Mouse (Mus musculus) c-Kit-positive CD71-positive TER-119-positive erythroid progenitor cells, embryonic 14.5 days (primary cell): ENCODE measurements around the gene Polr2f.

Source experiments
- DNase-seq: peaks from one replicate; pipeline ENCODE4 v3.0.0-alpha.2; 2013; ENCODE audit warnings: low spot score

Gene Polr2f

DNA sequence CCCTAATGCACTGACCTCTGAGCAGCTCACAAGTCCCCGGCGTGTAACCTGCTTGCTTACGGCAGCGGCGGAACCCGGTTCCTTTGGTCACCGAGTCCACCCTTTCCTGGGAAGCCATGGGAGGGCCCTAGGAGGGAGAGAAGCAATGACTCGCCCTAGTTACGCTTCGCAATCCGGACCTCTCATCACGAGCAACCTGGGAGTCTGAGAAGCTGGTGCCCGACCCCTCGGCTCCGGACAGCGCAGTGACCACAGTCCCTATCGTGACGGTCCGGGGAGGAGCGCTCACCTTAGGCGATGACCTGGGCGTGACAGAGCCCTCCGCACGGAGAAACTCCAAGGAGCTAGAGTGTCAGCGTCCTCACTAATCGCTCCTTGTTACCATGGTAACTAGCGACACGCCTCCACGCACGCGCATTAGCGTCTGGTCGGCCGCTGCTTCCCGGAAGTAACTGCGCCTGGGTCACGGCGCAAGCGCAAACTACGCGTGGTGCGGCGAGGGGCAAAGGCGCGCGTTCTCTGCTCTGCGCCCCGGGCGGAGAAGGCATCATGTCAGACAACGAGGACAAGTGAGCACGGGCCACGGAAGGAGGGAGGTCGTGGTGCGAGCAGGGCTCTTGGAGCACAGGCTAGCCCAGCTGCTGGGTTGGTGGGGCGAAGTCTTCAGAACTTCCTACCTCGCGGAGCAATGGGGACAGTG is at the start of gene Polr2f, which contains the start of gene 1700088E04Rik:
Gene Polr2f (plus strand): TSS at position 144 of the 700 bp plus-strand sequence.
Gene 1700088E04Rik (minus strand): TSS at position 388 of the 700 bp plus-strand sequence.
- peak; percentile 96 for DNase-seq

- no peak for DNase-seq
Observed at GRCm38 (mm10) chr15:79092284-79092683, 48.5 kb upstream of the Polr2f start.

DNA sequence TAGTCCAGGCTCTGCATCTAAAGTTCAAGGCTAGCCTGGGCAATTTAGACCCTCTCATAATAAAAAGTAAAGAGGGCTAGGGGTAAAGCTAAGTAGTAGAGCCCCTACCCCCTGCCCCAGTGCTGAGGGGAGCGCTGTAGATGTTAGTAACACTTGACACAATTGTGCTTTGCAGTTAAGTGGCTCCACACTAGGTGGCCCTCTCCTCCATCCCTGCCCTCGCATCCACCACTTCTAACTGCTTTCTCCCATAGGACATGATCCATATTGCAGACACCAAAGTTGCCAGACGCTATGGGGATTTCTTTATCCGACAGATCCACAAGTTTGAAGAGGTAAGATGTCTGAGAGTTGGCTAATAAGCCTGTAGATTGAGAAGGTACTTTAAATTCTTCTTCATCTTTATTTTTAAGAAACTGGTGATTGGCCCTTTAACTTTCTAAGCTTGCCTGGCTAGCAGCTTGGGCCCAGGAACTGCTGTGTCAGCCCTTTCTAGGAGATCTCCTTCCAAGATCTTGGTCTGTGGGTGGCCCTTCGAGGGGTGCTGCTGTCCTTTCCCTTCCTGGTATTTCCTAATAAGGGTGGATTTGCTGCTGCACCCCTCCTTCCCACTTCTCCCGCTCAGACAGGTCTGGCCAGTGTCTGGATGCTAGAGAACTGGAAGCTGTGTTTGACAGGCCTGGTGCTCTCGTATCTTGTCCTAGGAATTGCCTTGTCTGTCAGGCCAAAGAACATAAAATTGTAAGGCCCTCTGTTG is 47.5 kb upstream of the Polr2f start:
- no peak for DNase-seq

DNA sequence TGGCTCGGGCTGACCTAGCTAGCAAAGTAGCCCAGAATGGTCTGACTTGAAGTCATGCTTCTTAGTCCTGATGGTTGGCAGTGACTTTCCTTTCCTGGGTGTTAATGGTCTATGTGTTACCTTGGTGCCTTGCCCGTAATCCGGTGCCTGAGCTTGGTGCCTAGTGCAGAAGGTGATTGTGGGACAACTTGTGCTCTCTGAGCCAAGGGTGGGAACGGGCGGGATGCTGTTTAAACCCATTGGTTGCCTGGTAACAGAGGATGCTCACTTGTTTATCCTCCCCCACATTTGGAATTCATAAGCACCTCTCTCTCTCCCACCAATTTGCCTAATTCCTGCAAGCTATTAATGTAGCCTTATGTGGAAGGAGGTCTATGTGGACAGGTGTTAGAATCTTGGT is 45.3 kb upstream of the Polr2f start:
- DNase-seq: no peak

DNA sequence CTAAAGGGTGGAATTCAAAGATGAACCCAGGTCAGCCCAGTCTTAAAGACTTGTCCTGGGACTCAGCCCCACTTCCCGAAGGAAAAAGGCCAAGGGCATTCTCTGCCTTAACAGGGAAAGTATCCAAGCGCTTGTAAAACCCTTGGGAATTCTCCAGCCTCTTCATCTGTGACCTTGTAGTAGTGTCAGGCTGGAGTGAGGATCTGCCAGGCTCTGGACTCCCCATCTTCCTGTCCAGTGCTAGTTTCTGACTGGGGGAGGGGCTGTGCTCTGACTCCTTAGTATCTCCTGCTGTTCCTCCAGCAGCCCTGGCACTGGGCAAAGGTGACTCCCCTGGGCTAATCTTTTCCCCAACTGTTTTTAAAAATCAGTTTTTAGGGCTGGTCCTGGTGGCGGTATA is 44.3 kb upstream of the Polr2f start:
- DNase-seq: no peak

DNA sequence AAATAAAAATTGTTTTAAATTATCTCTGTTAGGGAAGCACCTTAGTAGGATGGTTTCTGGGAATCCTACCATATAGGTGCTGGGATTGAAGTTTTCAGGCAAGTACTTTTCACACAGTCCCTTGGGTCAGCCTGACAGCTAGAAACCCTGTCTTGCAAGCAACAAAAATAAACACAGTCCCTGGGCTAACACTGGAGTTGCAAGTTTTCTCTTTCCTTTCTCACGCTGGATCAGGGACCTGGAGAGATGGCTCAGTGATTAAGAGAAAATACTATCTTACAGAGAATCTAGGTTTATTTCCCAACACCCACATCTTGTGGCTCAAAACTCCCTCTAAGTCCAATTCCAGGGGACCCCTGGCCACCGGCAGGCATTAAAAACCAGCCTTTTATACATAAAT is 43.7 kb upstream of the Polr2f start:
- DNase-seq: no peak

- no peak for DNase-seq
Observed at GRCm38 (mm10) chr15:79097611-79098025, 43.2 kb upstream of the Polr2f start.

DNA sequence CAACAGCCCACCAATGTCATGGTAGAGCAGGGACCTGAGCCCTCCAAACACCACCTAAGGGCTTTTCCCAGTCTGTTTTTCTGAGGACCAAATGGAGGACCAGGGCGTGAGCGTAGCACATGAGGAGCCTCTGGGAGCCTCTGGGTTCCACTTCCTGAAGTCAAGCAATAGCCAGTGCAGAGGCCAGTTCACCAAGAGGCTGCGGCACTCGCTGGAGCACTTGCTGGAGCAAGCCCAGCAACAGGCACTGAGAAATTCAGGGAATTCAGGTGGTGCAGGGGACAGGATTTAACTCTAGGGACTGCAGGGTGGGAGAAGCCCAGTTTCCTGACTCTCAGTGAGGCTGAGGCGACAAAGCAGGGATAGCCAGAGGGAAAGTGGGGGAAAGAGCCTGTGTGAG is 42.6 kb upstream of the Polr2f start:
- DNase-seq: no peak

DNA sequence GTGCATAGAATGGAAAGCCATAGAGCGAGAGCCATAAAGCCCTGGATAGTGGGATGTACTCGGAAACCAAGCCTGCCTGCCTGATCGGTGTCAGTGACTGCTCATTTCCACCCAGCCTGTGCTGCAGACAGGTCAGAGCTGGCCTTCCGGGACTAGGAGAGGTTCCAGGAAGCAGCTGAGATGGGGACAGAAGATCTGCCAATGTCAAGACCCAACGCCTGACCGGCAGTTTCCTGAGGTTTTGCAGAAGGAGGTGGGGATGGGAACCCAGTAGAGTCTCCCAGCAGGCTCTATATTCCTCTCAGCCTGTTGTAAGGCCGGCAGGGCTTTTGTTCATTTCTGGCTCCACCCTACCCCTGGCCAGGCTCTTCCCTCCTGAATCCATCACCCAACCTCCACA is 41.9 kb upstream of the Polr2f start:
- no peak for DNase-seq

GRCm38 (mm10) chr15:79099456-79099855 is 41.4 kb upstream of the Polr2f start:
- no peak for DNase-seq

DNA sequence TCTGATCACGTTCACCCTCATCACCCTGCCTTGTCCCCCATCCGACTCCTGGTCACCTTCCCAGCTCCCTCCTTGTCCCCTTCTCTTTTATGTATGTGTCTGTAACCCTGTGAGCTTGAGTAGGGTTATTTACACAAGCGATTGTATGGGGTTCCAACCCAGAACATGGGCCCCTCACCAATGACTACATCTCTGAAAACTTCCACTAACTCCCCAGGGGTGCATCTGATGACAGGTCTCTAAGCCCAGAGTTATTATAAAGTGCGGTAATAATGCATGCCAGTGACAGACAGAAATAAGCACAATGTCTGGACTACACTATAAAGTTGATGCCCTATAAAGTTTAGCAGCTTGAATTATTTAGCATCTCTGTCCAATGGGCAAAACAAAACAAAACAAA is 40.4 kb upstream of the Polr2f start:
- no peak for DNase-seq

DNA sequence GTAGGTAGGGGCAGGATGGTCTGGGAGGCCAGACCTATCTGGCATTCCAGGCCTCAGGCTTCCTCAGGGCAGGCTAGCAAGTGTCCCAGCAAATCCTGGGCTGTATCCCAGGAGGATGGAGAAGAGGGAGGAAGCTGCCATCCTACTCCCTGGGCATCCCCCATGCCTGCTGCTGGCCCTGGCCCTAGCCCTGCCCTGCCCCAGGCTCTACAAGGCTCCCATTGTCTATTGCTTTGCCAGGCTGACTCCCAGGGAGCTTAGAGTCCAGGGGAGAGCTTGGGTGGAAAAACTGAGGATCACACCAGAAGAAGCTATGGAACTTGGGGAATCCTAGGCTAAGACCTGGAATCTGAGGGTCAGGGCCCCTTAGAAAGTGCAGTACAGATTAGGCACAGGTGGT is 39.3 kb upstream of the Polr2f start:
- no peak for DNase-seq

- no peak for DNase-seq
Observed at GRCm38 (mm10) chr15:79103264-79103663, 37.5 kb upstream of the Polr2f start.

- peak; percentile 57 for DNase-seq
Observed at GRCm38 (mm10) chr15:79105804-79106203, 35.0 kb upstream of the Polr2f start.

- no peak for DNase-seq
Observed at GRCm38 (mm10) chr15:79107966-79108365, 32.8 kb upstream of the Polr2f start.

DNA sequence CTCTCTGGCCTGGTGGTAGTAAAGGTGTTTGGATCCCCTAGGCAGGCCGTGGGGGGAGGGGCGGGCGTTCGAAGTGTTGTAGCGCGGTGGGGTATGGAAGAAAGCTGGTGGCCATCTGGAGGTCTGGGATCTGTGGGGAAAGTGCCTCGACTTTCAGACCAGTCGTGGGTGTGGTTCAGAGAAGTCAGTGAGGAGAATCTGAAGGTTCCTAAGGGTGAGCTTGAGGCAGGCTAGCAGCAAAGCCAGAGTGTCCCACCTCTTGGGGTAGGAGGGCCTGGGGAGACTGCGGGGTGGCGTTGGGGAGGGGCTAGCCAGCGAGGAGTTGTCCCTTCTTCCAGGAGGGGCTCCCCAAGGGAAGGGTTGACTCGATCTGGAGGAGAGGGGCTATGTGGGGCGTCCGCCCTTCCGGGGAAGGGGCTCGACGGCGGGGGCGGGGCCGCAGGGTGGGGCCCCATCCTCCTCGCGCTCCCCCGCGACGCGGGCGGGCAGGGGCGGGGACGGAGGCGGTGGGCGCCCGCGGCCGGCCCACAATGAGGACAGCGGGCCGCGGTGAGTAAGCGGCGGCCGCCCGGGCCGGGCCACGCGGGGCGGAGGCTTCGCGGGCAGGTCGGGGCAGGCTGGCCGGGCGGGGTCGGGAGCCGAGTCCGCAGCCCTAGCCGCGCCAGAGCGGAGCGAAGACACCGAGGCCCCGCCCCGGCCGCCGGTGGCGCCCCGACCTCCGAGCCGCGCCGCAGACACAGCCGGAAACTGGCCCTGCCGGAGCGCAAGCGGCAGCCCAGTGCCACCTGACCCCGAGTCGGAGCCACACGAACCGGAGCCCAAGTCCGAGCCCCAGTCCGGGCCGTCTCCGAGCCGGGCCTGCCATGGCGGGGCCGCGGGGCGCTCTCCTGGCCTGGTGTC is 32.1 kb upstream of the Polr2f start, which contains the start of gene Micall1:
Gene Micall1 (plus strand): TSS at position 478 of the 900 bp plus-strand sequence.
- DNase-seq: no peak

DNA sequence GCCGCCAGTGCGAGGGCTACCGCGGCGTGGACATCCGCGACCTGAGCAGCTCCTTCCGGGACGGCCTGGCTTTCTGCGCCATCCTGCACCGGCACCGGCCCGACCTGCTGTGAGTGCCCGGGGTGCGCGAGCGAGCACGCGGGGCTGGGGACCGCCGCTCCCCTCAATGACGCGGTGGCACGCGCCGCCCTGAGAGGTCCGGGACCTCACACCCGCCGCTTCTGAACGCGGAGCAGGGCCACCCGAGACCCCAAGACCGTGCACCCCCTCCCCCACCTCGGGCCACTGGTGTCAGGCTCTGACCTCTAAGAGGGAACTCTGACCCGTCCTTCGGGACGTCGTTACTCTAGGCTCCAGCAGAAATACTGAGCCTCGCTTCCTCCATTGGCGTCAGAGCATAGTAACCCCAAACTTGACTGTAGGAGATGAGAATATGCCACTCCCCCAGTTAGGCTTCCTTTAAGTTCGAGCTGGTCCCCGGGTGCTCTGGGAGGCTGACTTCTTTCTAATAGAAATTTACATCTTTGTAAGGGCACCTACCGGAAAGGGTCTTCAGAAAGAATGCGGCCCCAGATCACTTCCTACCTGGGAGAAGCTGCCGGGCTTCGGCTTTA is 31.4 kb upstream of the Polr2f start:
- DNase-seq: no peak

- no peak for DNase-seq
Observed at GRCm38 (mm10) chr15:79110031-79110430, 30.8 kb upstream of the Polr2f start.

DNA sequence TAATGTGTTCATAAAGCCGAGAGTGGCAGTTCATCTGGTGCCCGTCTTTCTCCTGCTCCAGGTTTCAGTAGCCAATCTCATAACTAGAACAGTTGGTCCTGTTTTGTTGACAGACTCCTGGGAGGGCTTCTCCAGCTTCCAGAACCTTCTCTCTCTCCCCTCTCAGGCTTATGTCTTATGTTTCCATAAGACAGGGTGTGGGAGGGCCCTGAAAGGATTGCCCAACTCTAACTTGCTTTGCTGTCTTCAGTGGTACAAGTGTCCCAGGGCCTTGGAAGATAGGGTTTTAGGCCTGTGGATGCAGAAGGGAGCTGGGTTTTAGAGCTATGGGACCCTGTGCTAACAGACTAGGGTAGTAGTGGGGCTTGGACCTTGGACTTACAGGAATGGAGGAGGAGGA is 30.3 kb upstream of the Polr2f start:
- DNase-seq: no peak

- DNase-seq: no peak
Observed at GRCm38 (mm10) chr15:79111774-79112173, 29.0 kb upstream of the Polr2f start.

GRCm38 (mm10) chr15:79115276-79115675 is 25.5 kb upstream of the Polr2f start:
- no peak for DNase-seq

DNA sequence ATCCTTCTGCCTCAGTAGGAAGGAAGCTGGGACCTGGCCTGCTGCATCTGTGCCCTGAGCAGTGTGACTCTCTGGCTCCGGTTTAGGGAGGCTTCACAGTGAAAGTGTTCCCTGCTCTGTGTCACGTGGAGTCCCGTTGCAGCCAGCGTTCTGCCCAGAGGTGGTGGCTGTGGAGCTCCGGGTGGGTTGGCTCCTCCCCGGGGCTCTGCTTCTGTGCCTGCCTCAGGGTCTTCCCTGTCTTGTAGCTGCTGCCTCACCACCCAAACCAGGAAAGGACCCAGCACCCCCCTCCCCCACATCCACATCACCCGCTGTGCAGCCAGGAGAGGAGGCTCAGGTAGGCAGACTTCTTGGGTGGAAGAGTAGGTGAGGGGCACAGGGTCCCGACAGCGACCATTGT is 21.3 kb upstream of the Polr2f start:
- DNase-seq: no peak
